Mouse (Mus musculus): ENCODE measurements around the gene Itga4.

- TF ChIP-seq CTCF (conservative IDR thresholded peaks at IDR 0.05; ENCODE audit: low read length) (no peak), NANOG (IDR thresholded peaks at IDR 0.05; ENCODE audit: borderline replicate concordance, low read length) (no peak), POU5F1 (IDR thresholded peaks at IDR 0.05; ENCODE audit: borderline replicate concordance, low read length) (no peak)
These were observed 52.3 kb downstream of the Itga4 start for GRCm38 (mm10) chr2:79307549-79307948.
